Mouse (Mus musculus) frontal cortex, adult (tissue): ENCODE measurements around the gene Btd.

Experiments used
- ATAC-seq: cut with Nextera tagmentation; 2 replicates; pipeline ENCODE4 v1.9.2; 2017; ENCODE audit warnings: mild to moderate bottlenecking, moderate library complexity, mixed read lengths; ENCODE audit not compliant: low TSS enrichment

Btd gene

DNA sequence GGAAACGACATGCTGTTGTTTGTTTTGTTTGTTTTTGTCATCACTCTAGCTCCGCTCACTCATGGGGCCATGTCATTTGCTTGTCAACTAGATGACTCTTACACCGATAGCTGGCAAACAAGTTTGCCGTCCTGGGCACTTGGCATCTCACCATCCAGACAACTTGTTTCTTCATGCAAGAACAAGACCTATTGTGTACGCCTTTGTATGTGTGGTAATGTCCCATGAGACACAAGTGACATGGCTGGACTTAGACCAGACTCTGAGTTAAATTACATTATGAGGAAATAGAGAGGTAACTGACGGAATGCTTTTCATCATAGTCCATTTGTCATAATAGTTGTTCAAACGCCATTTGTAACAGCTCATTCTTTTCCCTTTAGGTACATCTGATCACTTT is 5.1 kb downstream of the Btd start:
- no peak for ATAC-seq

- no peak for ATAC-seq
Measured at GRCm38 (mm10) chr14:31647991-31648390, 7.2 kb downstream of the Btd start.

DNA sequence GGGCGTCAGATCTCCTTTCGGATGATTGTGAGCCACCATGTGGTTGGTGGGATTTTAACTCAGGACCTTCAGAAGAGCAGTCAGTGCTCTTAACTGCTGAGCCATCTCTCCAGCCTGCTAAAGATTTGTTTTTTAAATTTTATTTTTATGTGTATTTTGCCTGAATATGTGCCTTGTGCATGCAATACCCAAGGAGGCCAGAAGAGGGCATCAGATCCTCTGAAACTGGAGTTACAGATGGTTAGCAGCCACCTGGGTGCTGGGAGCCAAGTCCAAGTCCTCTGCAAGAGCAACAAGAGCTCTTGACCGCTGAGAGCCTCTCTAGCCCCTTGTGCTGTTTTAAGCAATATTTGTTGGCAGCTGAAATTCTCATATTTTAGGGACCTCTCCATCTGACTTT is 9.5 kb downstream of the Btd start:
- ATAC-seq: no peak

GRCm38 (mm10) chr14:31651206-31651605 is 10.4 kb downstream of the Btd start:
- ATAC-seq: no peak

- ATAC-seq: no peak
Measured at GRCm38 (mm10) chr14:31652106-31652505, 11.3 kb downstream of the Btd start.

DNA sequence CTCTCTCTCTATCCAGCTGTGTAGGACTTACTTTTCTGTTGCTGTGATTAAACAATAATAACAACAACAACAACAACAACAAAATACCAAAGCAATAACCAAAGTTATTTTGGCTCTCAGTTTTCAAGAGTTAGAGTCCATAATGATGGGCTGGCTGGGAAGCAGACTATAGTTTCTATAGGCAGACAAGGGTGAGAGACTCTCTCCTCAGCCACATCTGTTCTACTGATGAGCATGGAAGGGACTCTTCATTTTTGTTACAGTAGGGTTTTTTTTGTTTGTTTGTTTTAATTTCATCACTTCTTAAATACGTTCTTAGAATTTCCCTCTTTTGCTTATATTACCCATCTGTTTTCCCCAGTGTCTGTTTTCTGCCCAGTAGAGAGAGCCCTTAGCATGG is 11.8 kb downstream of the Btd start:
- no peak for ATAC-seq

GRCm38 (mm10) chr14:31653101-31653875 is 12.5 kb downstream of the Btd start:
- ATAC-seq: no peak

DNA sequence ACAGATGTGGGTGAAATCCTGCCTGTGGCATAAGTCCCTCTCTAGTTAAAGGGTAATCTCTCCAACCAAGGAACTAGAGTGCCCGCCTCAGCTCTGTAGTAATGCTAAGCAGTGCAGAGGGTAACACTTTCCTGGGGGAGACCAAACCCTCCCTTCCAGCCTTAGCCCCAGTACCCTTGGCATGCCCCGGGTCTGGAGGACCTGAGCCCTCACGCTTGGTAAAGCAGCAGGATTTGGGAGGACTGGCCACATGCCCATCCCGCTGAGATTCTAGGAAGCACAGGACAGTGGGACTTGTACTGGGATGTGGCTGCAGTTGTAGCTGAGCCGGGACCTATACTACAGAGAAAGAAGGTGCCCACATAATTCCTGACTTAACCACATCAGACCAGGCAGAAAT is 14.0 kb downstream of the Btd start:
- no peak for ATAC-seq

- no peak for ATAC-seq
Measured at GRCm38 (mm10) chr14:31655406-31655805, 14.6 kb downstream of the Btd start.

DNA sequence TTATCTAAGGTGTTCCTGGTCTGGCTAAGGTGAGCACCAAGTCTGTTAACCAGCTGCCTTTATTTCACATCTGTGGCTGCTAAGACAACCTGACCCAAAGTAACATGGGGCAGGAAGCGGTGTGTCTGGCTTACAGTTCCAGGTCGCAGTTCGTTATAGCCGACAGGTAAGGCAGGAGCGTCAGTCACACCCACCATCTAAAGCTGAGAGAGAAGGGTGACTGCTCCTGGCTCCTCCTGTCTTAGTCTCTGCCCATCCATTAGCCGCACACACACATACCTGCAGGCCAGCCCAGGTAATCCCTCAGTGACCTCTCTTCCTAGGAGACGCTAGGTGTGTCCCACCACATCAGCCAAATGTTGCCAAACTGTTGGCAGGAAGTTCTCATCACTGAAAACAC is 15.6 kb downstream of the Btd start:
- no peak for ATAC-seq

- no peak for ATAC-seq
Measured at GRCm38 (mm10) chr14:31656857-31657645, 16.2 kb downstream of the Btd start.

- no peak for ATAC-seq
Measured at GRCm38 (mm10) chr14:31658126-31658680, 17.4 kb downstream of the Btd start.

DNA sequence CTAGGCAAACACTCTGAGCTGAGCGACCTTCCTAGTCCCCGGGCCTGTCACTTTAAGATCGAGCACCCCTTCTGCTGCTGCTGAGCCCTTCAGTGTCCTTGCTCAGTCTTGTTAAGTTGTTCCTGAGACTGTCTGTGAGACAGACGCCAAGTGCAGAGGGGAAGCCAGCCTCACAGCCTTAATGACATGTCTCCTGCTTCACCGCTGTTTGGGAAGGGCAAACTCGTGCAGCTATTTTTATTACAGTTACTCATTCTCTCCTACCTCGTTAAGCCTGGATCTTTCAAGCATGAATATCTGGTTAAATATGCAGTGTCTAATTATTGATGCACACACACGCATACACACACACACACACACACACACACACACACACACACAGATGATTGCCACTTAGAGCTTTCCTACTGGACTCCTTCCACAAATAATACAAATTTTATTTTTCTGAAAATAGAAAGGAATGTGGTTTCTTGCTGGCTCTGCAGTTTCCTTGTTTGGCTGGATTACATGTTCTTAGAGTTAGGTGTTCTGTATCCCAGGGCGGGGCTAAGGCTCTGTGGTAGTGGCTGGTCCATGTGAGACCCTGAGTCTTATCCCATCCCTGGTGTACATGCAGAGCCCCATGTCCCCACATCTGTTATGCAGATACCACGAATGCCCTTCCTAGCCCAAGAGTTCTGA is 18.8 kb downstream of the Btd start:
- ATAC-seq: no peak

- ATAC-seq: no peak
Measured at GRCm38 (mm10) chr14:31660312-31661093, 19.7 kb downstream of the Btd start.

DNA sequence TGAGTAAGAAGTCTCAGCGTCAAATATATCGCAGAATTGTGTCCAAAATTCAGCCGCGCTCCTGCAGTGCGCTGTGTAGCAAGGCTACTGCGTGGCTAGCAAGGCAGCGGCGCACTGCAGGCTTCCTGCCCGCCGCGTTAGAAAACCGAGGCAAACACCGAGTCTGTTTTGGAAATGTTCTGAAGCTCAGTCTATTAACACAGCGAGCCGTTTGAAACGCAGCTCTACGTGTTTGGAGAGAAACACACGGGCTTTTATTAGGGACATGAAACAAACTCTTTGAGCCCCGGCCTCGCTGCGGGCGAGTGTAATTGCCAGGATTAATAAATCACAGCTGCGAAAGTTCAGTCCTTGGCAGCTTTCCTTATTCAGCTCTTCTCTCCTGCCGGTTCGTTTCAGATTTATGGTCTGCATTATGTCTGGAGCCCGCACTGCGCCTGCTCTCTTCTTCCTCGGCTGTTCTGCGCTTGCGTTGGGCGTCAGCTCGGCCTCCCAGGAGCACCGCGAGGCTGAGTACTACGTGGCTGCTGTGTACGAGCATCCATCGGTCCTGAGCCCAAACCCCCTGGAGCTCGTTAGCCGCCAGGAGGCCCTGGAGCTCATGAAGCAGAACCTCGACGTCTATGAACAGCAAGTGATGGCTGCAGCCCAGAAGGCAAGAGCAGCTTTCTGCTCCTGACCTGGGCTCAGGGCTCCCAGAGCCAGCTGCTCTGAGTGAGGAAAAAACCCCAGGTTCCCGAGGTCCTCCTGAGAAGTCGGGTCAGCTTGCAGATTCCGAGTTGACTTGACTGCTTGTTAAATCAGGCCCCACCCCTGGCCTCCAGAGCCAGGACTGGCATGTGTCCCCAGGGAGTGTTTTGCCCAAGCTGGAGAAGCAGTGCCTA is 21.1 kb downstream of the Btd start:
- ATAC-seq: peak; percentile 86

- no peak for ATAC-seq
Measured at GRCm38 (mm10) chr14:31662555-31663211, 21.9 kb downstream of the Btd start.

GRCm38 (mm10) chr14:31663376-31664099 is 22.7 kb downstream of the Btd start:
- no peak for ATAC-seq

DNA sequence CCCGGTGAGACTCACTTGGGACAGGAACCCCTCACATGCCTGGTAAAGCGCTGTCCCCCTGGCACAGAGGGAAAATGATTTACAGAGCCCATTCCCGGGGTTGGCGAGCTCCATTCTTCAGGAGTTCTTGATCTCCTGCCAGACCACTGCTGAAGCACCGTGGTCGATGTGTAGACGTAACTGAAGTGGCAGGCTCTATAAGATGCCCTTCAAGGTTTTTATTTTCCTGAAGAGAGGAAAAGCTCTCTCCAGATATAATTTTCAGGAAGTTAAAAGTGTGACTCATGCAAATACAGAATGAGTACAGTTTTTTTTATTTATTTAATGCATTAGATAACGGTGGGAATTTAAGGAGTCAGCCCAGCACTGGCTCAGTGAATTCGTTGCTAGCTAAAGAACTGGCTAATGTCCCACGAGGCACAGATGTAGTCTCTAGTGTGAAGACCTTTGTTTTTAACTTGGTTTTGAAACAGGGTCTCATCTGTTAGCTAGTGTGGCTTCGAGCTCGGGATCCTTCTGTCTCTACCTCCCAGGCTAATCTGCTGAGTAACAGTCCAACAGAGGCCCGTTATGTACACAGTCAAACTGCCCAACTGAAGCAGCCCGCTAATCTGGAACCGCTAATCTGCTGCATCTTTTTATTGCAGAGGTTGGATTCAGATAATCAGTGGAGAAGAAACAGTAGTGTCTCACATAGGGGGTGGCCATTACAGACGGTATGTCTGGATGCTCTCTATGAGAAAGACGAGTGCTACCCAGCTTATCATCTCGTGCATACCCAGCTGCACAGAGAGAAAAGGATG is 23.5 kb downstream of the Btd start:
- no peak for ATAC-seq
